Mouse (Mus musculus): ENCODE data around the gene Sh3pxd2a.

GRCm38 (mm10) chr19:47357297-47357696 lies 106.9 kb downstream of the Sh3pxd2a start:
- TF ChIP-seq CTCF (conservative IDR thresholded peaks at IDR 0.05; ENCODE audit: low read length) (no peak), NANOG (IDR thresholded peaks at IDR 0.05; ENCODE audit: borderline replicate concordance, low read length) (no peak)
